Mouse (Mus musculus) kidney, embryonic 15.5 days (tissue): ENCODE results near the gene Aif1. TPM values are rescaled to one million over a fixed set of nuclear protein-coding genes. Genes with fewer than 3 reads are reported as not detected.
"Not testable (repeated sequence)": the region's sequence is repeated elsewhere in the genome, so short reads cannot be mapped to it uniquely, and the experiment has no call there.

ENCODE experiments used
- ATAC-seq: fragments of 200-750 bp; cut with Nextera tagmentation; replicated peaks from 2 replicates; pipeline ENCODE4 v1.8.0; 2017; ENCODE audit warnings: moderate TSS enrichment; ENCODE audit not compliant: low FRiP score
- H3K27ac ChIP-seq: fragments of 300-500 bp; sonication (generic); 2 replicates; pipeline ENCODE4 v1.5.1; 2015; ENCODE audit warnings: mild to moderate bottlenecking, inconsistent platforms
- H3K27me3 ChIP-seq: fragments of 300-500 bp; sonication (generic); 2 replicates; pipeline ENCODE4 v1.6.1; 2015; ENCODE audit warnings: inconsistent platforms
- H3K36me3 ChIP-seq: fragments of 300-500 bp; sonication (generic); 2 replicates; pipeline ENCODE4 v1.6.1; 2015; ENCODE audit warnings: inconsistent platforms
- H3K4me1 ChIP-seq: fragments of 300-500 bp; sonication (generic); 2 replicates; pipeline ENCODE4 v1.6.1; 2015; ENCODE audit warnings: inconsistent platforms
- H3K4me2 ChIP-seq: fragments of 300-500 bp; sonication (generic); 2 replicates; pipeline ENCODE4 v1.6.1; 2015; ENCODE audit warnings: moderate library complexity, mild to moderate bottlenecking, inconsistent platforms
- H3K4me3 ChIP-seq: fragments of 300-500 bp; sonication (generic); replicated peaks from 2 replicates; pipeline ENCODE4 v1.5.1; 2015; ENCODE audit warnings: mild to moderate bottlenecking, inconsistent platforms
- H3K9ac ChIP-seq: fragments of 300-500 bp; sonication (generic); 2 replicates; pipeline ENCODE4 v1.6.1; 2015; ENCODE audit warnings: mild to moderate bottlenecking, inconsistent platforms
- H3K9me3 ChIP-seq: fragments of 300-500 bp; sonication (generic); replicated peaks from 2 replicates; pipeline ENCODE4 v1.6.1; 2016; ENCODE audit warnings: inconsistent platforms
- WGBS: fragments of 180-500 bp; shearing (Covaris S2); methylation state at CpG from one replicate; pipeline ENCODE4 v1.1.7; 2015; ENCODE audit warnings: mixed read lengths; 5-methylcytosine and 5-hydroxymethylcytosine counted together
- polyA plus RNA-seq: library from polyadenylated mRNA; unstranded; fragments of >200 nt; fragmentation: Nextera tagmentation; extraction: Ambion mirVana; gene quantifications from 2 replicates; pipeline ENCODE4 v1.2.1, GENCODE M21; 2015

Aif1 gene
- polyA plus RNA-seq, 1 experiment from 2014 or later: 9.2 TPM

GRCm38 (mm10) chr17:35131500-35132173, 44.2 kb downstream of the Aif1 start, which contains the start of gene Apom:
Apom (minus strand) TSS chr17:35132050.
- 59% methylated on average over 15 of the region's 15 CpGs for WGBS
- 0 out of 2 replicates have a peak within 1 kb of the TSS, but pooled peaks have one; percentile 0 for H3K4me2 ChIP-seq
- ATAC-seq: no peak
- no peaks in the 10 kb centered on the region for H3K27me3 ChIP-seq
- no peak within 1 kb of the TSS for H3K9ac ChIP-seq
- H3K9me3 ChIP-seq: no peaks in the 10 kb centered on the region
- H3K4me1 ChIP-seq: peaks cover 37% of the 10 kb centered on the region
- H3K4me3 ChIP-seq: no peak within 1 kb of the TSS
- H3K36me3 ChIP-seq: peaks cover 24% of the 10 kb centered on the region; the same call in 1 of the 2 replicates
- peak within 1 kb of the TSS; percentile 29 for H3K27ac ChIP-seq

GRCm38 (mm10) chr17:35131038-35131437, 44.8 kb downstream of the Aif1 start:
- H3K9ac ChIP-seq: no peak overlapping the region
- H3K4me1 ChIP-seq: peaks cover 37% of the 10 kb centered on the region
- no peak for ATAC-seq
- peaks cover 24% of the 10 kb centered on the region; the same call in 1 of the 2 replicates for H3K36me3 ChIP-seq
- H3K4me2 ChIP-seq: no peak overlapping the region
- no peak overlapping the region for H3K4me3 ChIP-seq
- 90% methylated on average over 8 of the region's 8 CpGs for WGBS
- H3K27ac ChIP-seq: peak overlapping the region; percentile 29
- H3K27me3 ChIP-seq: no peaks in the 10 kb centered on the region
- no peaks in the 10 kb centered on the region for H3K9me3 ChIP-seq

- no peak overlapping the region for H3K4me3 ChIP-seq
- no peaks in the 10 kb centered on the region for H3K27me3 ChIP-seq
- H3K9ac ChIP-seq: no peak overlapping the region
- 0 out of 2 replicates have a peak, but pooled peaks have one; percentile 17 for ATAC-seq
- WGBS: 44% methylated on average over 11 of the region's 11 CpGs
- peaks cover 49% of the 10 kb centered on the region for H3K4me1 ChIP-seq
- H3K36me3 ChIP-seq: peaks cover 34% of the 10 kb centered on the region
- 0 out of 2 replicates have a peak overlapping the region, but pooled peaks have one; percentile 32 for H3K27ac ChIP-seq
- no peaks in the 10 kb centered on the region for H3K9me3 ChIP-seq
- H3K4me2 ChIP-seq: no peak overlapping the region
These were observed 46.9 kb downstream of the Aif1 start for GRCm38 (mm10) chr17:35128996-35129395.

DNA sequence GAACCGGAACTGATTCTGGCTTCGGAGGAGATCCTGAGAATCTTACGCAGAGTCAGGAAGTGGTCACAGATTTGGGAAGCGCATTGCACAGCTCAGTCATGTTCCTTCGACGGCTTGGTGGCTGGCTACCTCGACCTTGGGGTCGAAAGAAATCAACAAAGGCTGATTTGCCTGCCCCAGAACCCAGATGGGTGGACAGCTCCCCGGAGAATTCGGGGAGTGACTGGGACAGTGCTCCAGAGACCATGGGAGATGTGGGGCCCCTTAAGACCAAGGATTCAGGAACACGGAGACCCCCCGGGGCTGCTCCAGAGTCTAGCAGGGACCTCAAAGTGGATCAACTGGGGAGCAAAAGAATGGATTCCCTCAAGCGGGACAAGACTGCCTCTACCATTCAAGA, 48.9 kb downstream of the Aif1 start:
- H3K27ac ChIP-seq: peak overlapping the region; percentile 93
- peak overlapping the region; percentile 75 for H3K4me3 ChIP-seq
- WGBS: 63% methylated on average over 13 of the region's 13 CpGs
- H3K36me3 ChIP-seq: peaks cover 45% of the 10 kb centered on the region
- H3K4me1 ChIP-seq: peaks cover 54% of the 10 kb centered on the region
- H3K9me3 ChIP-seq: no peaks in the 10 kb centered on the region
- peak overlapping the region; percentile 80 for H3K4me2 ChIP-seq
- peak overlapping the region; percentile 77; the same call in 1 of the 2 replicates for H3K9ac ChIP-seq
- no peak for ATAC-seq
- no peaks in the 10 kb centered on the region for H3K27me3 ChIP-seq

DNA sequence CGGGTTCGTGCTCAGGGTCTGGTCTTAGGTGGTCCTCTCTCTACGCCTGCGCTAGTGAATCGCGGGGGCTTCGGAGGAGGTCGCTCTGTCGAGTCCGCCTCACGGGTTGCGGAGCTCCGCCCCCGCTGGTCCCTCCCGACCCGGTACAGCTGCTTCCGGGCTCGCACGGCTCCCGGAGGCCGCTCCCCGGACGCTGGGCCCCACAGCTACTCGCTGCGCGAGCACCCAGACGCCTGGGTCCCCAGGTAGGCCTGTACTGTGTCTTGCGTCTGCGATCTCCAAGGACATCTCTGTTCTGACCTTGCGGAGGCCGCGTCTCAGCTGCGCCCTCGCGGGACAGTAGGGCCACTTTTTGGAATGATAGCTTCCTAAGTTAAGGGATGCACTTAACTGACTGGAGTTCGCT, 49.7 kb downstream of the Aif1 start, which contains the start of gene D17H6S53E:
Gene D17H6S53E, plus strand, starts transcription at position 168 of the 406 bp plus-strand sequence.
- peak within 1 kb of the TSS; percentile 80 for H3K4me2 ChIP-seq
- H3K9me3 ChIP-seq: no peaks in the 10 kb centered on the region
- H3K9ac ChIP-seq: peak within 1 kb of the TSS; percentile 77
- peaks cover 48% of the 10 kb centered on the region for H3K4me1 ChIP-seq
- no peaks in the 10 kb centered on the region for H3K27me3 ChIP-seq
- ATAC-seq: peak; percentile 30
- under 1% methylated on average over 36 of the region's 36 CpGs for WGBS
- peak within 1 kb of the TSS; percentile 75 for H3K4me3 ChIP-seq
- H3K36me3 ChIP-seq: peaks cover 45% of the 10 kb centered on the region
- peak within 1 kb of the TSS; percentile 93 for H3K27ac ChIP-seq

DNA sequence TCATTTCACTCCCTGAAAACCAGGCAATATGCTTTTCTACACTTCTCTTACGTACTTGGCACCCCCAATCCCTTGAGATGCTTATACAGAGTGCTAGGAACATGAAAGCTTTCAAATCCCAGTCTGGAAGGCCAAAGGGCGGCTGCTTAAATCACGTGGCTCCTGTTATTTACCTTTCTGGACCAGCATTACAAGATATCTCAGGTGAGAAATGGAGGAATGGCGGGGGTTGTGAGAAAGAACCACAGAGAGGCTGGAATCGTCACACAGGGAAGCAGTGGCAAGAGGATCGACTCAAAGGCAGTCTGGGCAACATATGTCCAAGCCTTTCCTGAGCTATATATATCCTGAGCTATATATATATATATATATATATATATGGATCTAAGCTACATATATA, 50.3 kb downstream of the Aif1 start:
- H3K27ac ChIP-seq: peak overlapping the region; percentile 93
- H3K9ac ChIP-seq: peak overlapping the region; percentile 77
- peaks cover 45% of the 10 kb centered on the region for H3K36me3 ChIP-seq
- no peak for ATAC-seq
- peaks cover 48% of the 10 kb centered on the region for H3K4me1 ChIP-seq
- H3K4me2 ChIP-seq: peak overlapping the region; percentile 80
- H3K27me3 ChIP-seq: no peaks in the 10 kb centered on the region
- H3K4me3 ChIP-seq: peak overlapping the region; percentile 75
- no peaks in the 10 kb centered on the region for H3K9me3 ChIP-seq
- WGBS: 32% methylated on average over 6 of the region's 6 CpGs

DNA sequence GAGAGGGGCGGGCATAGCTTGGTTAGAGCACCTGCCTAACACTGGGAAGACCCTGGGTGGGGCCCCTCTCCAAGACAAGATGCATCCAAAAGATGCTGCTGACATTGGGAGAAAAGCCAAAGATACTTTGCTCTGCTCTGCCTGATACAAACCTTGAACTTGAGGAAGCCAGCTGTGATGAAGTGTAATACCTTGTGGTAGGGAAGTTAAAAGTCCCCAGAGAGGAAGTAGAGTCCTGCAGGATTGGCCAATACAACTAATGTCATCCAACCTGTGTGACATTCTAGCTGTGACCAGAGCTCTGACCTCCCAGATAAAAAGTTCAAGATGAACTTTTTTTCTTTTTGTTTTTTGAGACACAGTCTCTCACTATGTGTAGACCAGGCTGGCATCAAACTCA, 50.8 kb downstream of the Aif1 start:
- 100% methylated on average over 1 of the region's 1 CpGs for WGBS
- peak overlapping the region; percentile 80; the same call in 1 of the 2 replicates for H3K4me2 ChIP-seq
- H3K27me3 ChIP-seq: no peaks in the 10 kb centered on the region
- H3K4me3 ChIP-seq: 0 out of 2 replicates have a peak overlapping the region, but pooled peaks have one; percentile 75
- ATAC-seq: no peak
- H3K9ac ChIP-seq: no peak overlapping the region
- peaks cover 40% of the 10 kb centered on the region for H3K36me3 ChIP-seq
- peaks cover 53% of the 10 kb centered on the region for H3K4me1 ChIP-seq
- H3K27ac ChIP-seq: 0 out of 2 replicates have a peak overlapping the region, but pooled peaks have one; percentile 93
- H3K9me3 ChIP-seq: no peaks in the 10 kb centered on the region

DNA sequence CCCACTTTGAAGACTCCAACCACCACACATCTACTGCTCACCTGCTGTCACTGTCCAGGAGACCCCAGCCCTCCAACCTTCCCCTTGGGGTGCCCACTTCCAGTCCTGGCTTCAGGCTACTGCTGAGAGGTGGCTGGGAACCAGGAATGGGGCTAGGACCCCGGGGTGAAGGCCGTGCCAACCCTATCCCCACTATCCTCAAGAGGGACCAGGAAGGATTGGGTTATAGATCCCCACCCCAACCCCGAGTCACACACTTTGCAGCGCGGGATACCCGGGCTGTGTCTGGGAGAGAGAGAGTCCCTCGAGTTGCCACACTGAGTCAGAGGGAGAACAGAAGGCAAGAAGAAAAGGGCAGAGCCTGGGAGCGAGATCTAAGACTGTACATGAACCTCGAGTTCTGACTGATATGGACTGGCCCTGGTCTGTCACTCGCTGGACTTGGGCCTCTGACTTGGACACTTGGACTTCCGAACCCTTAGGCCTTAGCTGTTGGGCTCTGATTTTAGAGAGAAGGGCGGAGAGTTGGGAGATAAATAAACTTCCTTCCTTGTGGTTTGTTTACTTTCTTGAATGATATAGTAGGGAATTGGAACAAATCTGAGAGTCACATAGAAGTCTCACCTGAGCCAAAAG, 51.5 kb downstream of the Aif1 start:
- H3K36me3 ChIP-seq: peaks cover 39% of the 10 kb centered on the region
- not testable (repeated sequence) for H3K4me3 ChIP-seq, H3K27me3 ChIP-seq, ATAC-seq, H3K9ac ChIP-seq, H3K27ac ChIP-seq, H3K9me3 ChIP-seq, H3K4me2 ChIP-seq
- H3K4me1 ChIP-seq: peaks cover 60% of the 10 kb centered on the region
- WGBS: 92% methylated on average over 12 of the region's 12 CpGs

GRCm38 (mm10) chr17:35123287-35123686, 52.6 kb downstream of the Aif1 start:
- H3K4me2 ChIP-seq, ATAC-seq, H3K9me3 ChIP-seq, H3K4me3 ChIP-seq, H3K9ac ChIP-seq, H3K27ac ChIP-seq, H3K27me3 ChIP-seq: not testable (repeated sequence)
- Histone ChIP-seq H3K36me3 (peaks cover 44% of the 10 kb centered on the region), H3K4me1 (peaks cover 52% of the 10 kb centered on the region)
- whole genome bisulfite sequencing: 88% methylated on average over 9 of the region's 9 CpGs

DNA sequence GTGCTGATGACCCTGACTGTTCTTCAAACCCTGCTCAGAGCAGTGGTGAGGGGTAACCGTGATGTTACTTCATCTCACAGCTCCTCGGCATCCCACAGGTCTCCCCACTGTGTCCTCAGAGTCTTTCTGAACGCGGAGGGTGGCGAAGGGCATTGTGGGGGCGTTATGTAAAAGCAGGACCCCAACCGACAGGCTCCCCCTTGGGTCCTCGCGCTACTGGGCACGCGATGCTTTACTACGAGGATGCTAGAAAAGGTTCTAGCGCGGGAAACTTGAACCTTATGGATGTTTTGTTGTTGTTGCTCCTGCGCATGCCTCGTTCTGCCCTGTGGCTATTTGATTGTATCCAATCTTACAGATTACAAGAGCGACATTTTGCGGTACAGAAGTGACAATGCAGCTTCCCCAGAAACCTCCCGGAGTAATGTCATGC, 54.0 kb downstream of the Aif1 start, which contains the start of gene Csnk2b:
Gene Csnk2b, minus strand, starts transcription at position 183 of the 433 bp plus-strand sequence.
- no peak; the same call in 1 of the 2 replicates for ATAC-seq
- H3K9ac ChIP-seq: peak within 1 kb of the TSS; percentile 98
- peaks cover 41% of the 10 kb centered on the region for H3K4me1 ChIP-seq
- 0% methylated on average over 19 of the region's 19 CpGs for WGBS
- peak within 1 kb of the TSS; percentile 96 for H3K4me2 ChIP-seq
- no peaks in the 10 kb centered on the region for H3K27me3 ChIP-seq
- H3K9me3 ChIP-seq: no peaks in the 10 kb centered on the region
- H3K27ac ChIP-seq: peak within 1 kb of the TSS; percentile 94
- H3K36me3 ChIP-seq: peaks cover 51% of the 10 kb centered on the region
- peak within 1 kb of the TSS; percentile 97 for H3K4me3 ChIP-seq

GRCm38 (mm10) chr17:35121143-35121799, 54.6 kb downstream of the Aif1 start, which contains the start of gene Gpank1:
Gpank1 (plus strand) TSS chr17:35121455.
- peak within 1 kb of the TSS; percentile 94 for H3K27ac ChIP-seq
- H3K9me3 ChIP-seq: no peaks in the 10 kb centered on the region
- peaks cover 56% of the 10 kb centered on the region for H3K36me3 ChIP-seq
- peak within 1 kb of the TSS; percentile 98 for H3K9ac ChIP-seq
- H3K27me3 ChIP-seq: no peaks in the 10 kb centered on the region
- peak within 1 kb of the TSS; percentile 96 for H3K4me2 ChIP-seq
- under 1% methylated on average over 50 of the region's 50 CpGs for WGBS
- peak; percentile 94 for ATAC-seq
- H3K4me3 ChIP-seq: peak within 1 kb of the TSS; percentile 97
- peaks cover 35% of the 10 kb centered on the region for H3K4me1 ChIP-seq
